Mouse (Mus musculus) stomach, postnatal 0 days (tissue): ENCODE results near the gene Flt3. TPM values are rescaled to one million over a fixed set of nuclear protein-coding genes. Genes with fewer than 3 reads are reported as not detected.
A peak's percentile ranks its signal among the peaks of the same experiment; 100 is the strongest.

Experiments
- ATAC-seq: fragments of 200-750 bp; cut with Nextera tagmentation; 2 replicates; pipeline ENCODE4 v1.8.0; 2017; ENCODE audit not compliant: low FRiP score, low TSS enrichment
- DNase-seq: peaks from one replicate; pipeline ENCODE4 v3.0.0-alpha.2; 2016; ENCODE audit warnings: low spot score
- H3K27ac ChIP-seq: fragments of 300-500 bp; sonication (generic); replicated peaks from 2 replicates; pipeline ENCODE4 v1.5.1; 2014; ENCODE audit warnings: mild to moderate bottlenecking, control low read depth
- H3K27me3 ChIP-seq: fragments of 300-500 bp; sonication (generic); 2 replicates; pipeline ENCODE4 v1.6.1; 2014; ENCODE audit warnings: low read length; ENCODE audit not compliant: control insufficient read depth, insufficient read depth
- H3K36me3 ChIP-seq: fragments of 300-500 bp; sonication (generic); 2 replicates; pipeline ENCODE4 v1.6.1; 2014; ENCODE audit warnings: low read length, mixed read lengths; ENCODE audit not compliant: control insufficient read depth, insufficient read depth
- H3K4me1 ChIP-seq: fragments of 300-500 bp; sonication (generic); replicated peaks from 2 replicates; pipeline ENCODE4 v1.6.1; 2014; ENCODE audit warnings: antibody characterized with exemption; ENCODE audit not compliant: control insufficient read depth, insufficient read depth
- H3K4me2 ChIP-seq: fragments of 300-500 bp; sonication (generic); replicated peaks from 2 replicates; pipeline ENCODE4 v1.6.1; 2014; ENCODE audit warnings: low read depth, mild to moderate bottlenecking, control low read depth, moderate library complexity
- H3K4me3 ChIP-seq: fragments of 300-500 bp; sonication (generic); 2 replicates; pipeline ENCODE4 v1.5.1; 2014; ENCODE audit warnings: low read depth, low read length, control low read depth
- H3K9ac ChIP-seq: fragments of 300-500 bp; sonication (generic); 2 replicates; pipeline ENCODE4 v1.6.1; 2014; ENCODE audit warnings: mild to moderate bottlenecking, low read length, control low read depth, mixed read lengths
- H3K9me3 ChIP-seq: fragments of 300-500 bp; sonication (generic); 2 replicates; pipeline ENCODE4 v1.6.1; 2016; ENCODE audit warnings: low read length; ENCODE audit not compliant: control insufficient read depth
- CTCF ChIP-seq: IDR thresholded peaks from 2 replicates; pipeline ENCODE4 v1.5.1; 2016; ENCODE audit warnings: antibody characterized with exemption, low read depth, mild to moderate bottlenecking, moderate library complexity
- EP300 ChIP-seq: optimal IDR thresholded peaks from 2 replicates; pipeline ENCODE3; 2016; ENCODE audit warnings: antibody characterized with exemption
- WGBS: fragments of 180-500 bp; shearing (Covaris S2); extraction: QIAGEN DNeasy Blood & Tissue Kit; methylation state at CpG from one replicate; pipeline ENCODE4 v1.1.7; 2014; 5-methylcytosine and 5-hydroxymethylcytosine counted together
- polyA plus RNA-seq: library from polyadenylated mRNA; unstranded; fragments of >200 nt; fragmentation: Nextera tagmentation; extraction: Ambion mirVana; gene quantifications from 2 replicates; pipeline ENCODE4 v1.2.1, GENCODE M21; 2015

Gene Flt3
- polyA plus RNA-seq, 1 experiment from 2014 or later, result 0.10 TPM

GRCm38 (mm10) chr5:147317991-147318390, 82.3 kb downstream of the Flt3 start:
- no peaks in the 10 kb centered on the region for H3K36me3 ChIP-seq
- no peak overlapping the region for H3K27ac ChIP-seq
- WGBS, result 29% methylated on average over 7 of the region's 7 CpGs
- ATAC-seq, result no peak
- no peak overlapping the region for H3K9ac ChIP-seq
- no peaks in the 10 kb centered on the region for H3K9me3 ChIP-seq
- DNase-seq, result no peak
- H3K4me3 ChIP-seq, result no peak overlapping the region
- no peaks in the 10 kb centered on the region for H3K4me1 ChIP-seq
- no peak overlapping the region for H3K4me2 ChIP-seq
- H3K27me3 ChIP-seq, result peaks cover 16% of the 10 kb centered on the region; the same call in 1 of the 2 replicates
- TF ChIP-seq CTCF, result peak; percentile 63
- no peak for TF ChIP-seq EP300

- TF ChIP-seq EP300 (no peak), CTCF (no peak)
- Histone ChIP-seq H3K4me2 (no peak overlapping the region), H3K9ac (no peak overlapping the region), H3K4me1 (no peaks in the 10 kb centered on the region), H3K27me3 (peaks cover 17% of the 10 kb centered on the region; the same call in 1 of the 2 replicates), H3K36me3 (no peaks in the 10 kb centered on the region), H3K4me3 (no peak overlapping the region), H3K9me3 (no peaks in the 10 kb centered on the region), H3K27ac (no peak overlapping the region)
- no peak for DNase-seq
- no peak for ATAC-seq
- 5% methylated on average over 7 of the region's 7 CpGs for WGBS
Observed at GRCm38 (mm10) chr5:147317321-147317720, 83.0 kb downstream of the Flt3 start.

- H3K36me3 ChIP-seq, result no peaks in the 10 kb centered on the region
- no peak overlapping the region for H3K27ac ChIP-seq
- H3K9me3 ChIP-seq, result no peaks in the 10 kb centered on the region
- H3K27me3 ChIP-seq, result peaks cover 17% of the 10 kb centered on the region; the same call in 1 of the 2 replicates
- no peak overlapping the region for H3K4me3 ChIP-seq
- no peak overlapping the region for H3K4me2 ChIP-seq
- ATAC-seq, result no peak; the same call in 1 of the 2 replicates
- 5% methylated on average over 25 of the region's 25 CpGs for WGBS
- TF ChIP-seq EP300, result no peak
- TF ChIP-seq CTCF, result no peak
- H3K4me1 ChIP-seq, result no peaks in the 10 kb centered on the region
- no peak overlapping the region for H3K9ac ChIP-seq
- no peak for DNase-seq
Observed at GRCm38 (mm10) chr5:147315432-147316075, 84.7 kb downstream of the Flt3 start.

- Histone ChIP-seq H3K27ac (no peak overlapping the region), H3K4me2 (no peak overlapping the region), H3K4me3 (no peak overlapping the region), H3K9ac (no peak overlapping the region), H3K27me3 (peaks cover 23% of the 10 kb centered on the region; the same call in 1 of the 2 replicates), H3K4me1 (no peaks in the 10 kb centered on the region), H3K9me3 (no peaks in the 10 kb centered on the region), H3K36me3 (no peaks in the 10 kb centered on the region)
- peak; percentile 51 for ATAC-seq
- 3% methylated on average over 39 of the region's 39 CpGs for WGBS
- TF ChIP-seq CTCF, result no peak
- no peak for TF ChIP-seq EP300
- DNase-seq, result no peak
Observed at GRCm38 (mm10) chr5:147314646-147315431, 85.5 kb downstream of the Flt3 start.

GRCm38 (mm10) chr5:147312830-147313685, 87.2 kb downstream of the Flt3 start:
- Histone ChIP-seq H3K27ac (no peak overlapping the region), H3K4me3 (no peak overlapping the region), H3K4me1 (no peaks in the 10 kb centered on the region), H3K27me3 (peaks cover 32% of the 10 kb centered on the region; the same call in 1 of the 2 replicates), H3K9me3 (no peaks in the 10 kb centered on the region), H3K36me3 (no peaks in the 10 kb centered on the region), H3K4me2 (no peak overlapping the region), H3K9ac (no peak overlapping the region)
- 3% methylated on average over 27 of the region's 27 CpGs for WGBS
- no peak for ATAC-seq
- TF ChIP-seq EP300 (no peak), CTCF (no peak)
- no peak for DNase-seq
